Mouse (Mus musculus) G1E (cell line): Measurements from ENCODE around the gene Galnt14.

Experiments
- CTCF ChIP-seq: IDR thresholded peaks from 2 replicates; pipeline ENCODE4 v1.5.1; 2012; ENCODE audit warnings: low read depth, low read length, inconsistent platforms, mixed read lengths
- GATA1 ChIP-seq: IDR thresholded peaks from 2 replicates; pipeline ENCODE4 v1.6.1; 2012; ENCODE audit warnings: borderline replicate concordance, low read length, inconsistent platforms, mixed read lengths
- POLR2AphosphoS5 ChIP-seq: IDR thresholded peaks from 2 replicates; pipeline ENCODE4 v1.6.1; 2012; ENCODE audit warnings: low read depth, low read length, inconsistent platforms; ENCODE audit not compliant: insufficient replicate concordance
- TAL1 ChIP-seq: conservative IDR thresholded peaks from 2 replicates; pipeline ENCODE4 v1.6.1; 2012; ENCODE audit warnings: low read depth, low read length, inconsistent platforms, mixed read lengths

GRCm38 (mm10) chr17:73572440-73572839 lies 137.8 kb downstream of the Galnt14 start:
- TF ChIP-seq POLR2AphosphoS5: no peak
- TF ChIP-seq GATA1: no peak
- TF ChIP-seq TAL1: no peak
- no peak for TF ChIP-seq CTCF
